Mouse (Mus musculus) forebrain, embryonic 14.5 days (tissue): ENCODE measurements around the gene Gga3. TPM values are rescaled to one million over a fixed set of nuclear protein-coding genes. Genes with fewer than 3 reads are reported as not detected.
A peak's percentile ranks its signal among the peaks of the same experiment; 100 is the strongest.

Experiments
- ATAC-seq: fragments of 200-750 bp; cut with Nextera tagmentation; 2 replicates; pipeline ENCODE4 v1.8.0; 2017; ENCODE audit warnings: mild to moderate bottlenecking, moderate library complexity
- DNase-seq: peaks from one replicate; pipeline ENCODE4 v3.0.0-alpha.2; 2015; ENCODE audit warnings: low spot score
- H3K27ac ChIP-seq: fragments of 300-500 bp; sonication (generic); 2 replicates; pipeline ENCODE4 v1.5.1; 2014; ENCODE audit warnings: low read depth, mild to moderate bottlenecking, control low read depth, low read length, moderate library complexity
- H3K27me3 ChIP-seq: fragments of 300-500 bp; sonication (generic); replicated peaks from 2 replicates; pipeline ENCODE4 v1.6.1; 2014; ENCODE audit warnings: low read length, control low read depth, mixed read lengths; ENCODE audit not compliant: control insufficient read depth, insufficient read depth
- H3K36me3 ChIP-seq: fragments of 300-500 bp; sonication (generic); 2 replicates; pipeline ENCODE4 v1.6.1; 2014; ENCODE audit warnings: low read length, control low read depth; ENCODE audit not compliant: control insufficient read depth, insufficient read depth
- H3K4me1 ChIP-seq: fragments of 300-500 bp; sonication (generic); 2 replicates; pipeline ENCODE4 v1.6.1; 2014; ENCODE audit warnings: antibody characterized with exemption, low read length, control low read depth; ENCODE audit not compliant: control insufficient read depth, insufficient read depth
- H3K4me2 ChIP-seq: fragments of 300-500 bp; sonication (generic); 2 replicates; pipeline ENCODE4 v1.6.1; 2014; ENCODE audit warnings: mild to moderate bottlenecking, control low read depth, low read length
- H3K4me3 ChIP-seq: fragments of 300-500 bp; sonication (generic); 2 replicates; pipeline ENCODE4 v1.5.1; 2014; ENCODE audit warnings: low read depth, low read length, control low read depth
- H3K9ac ChIP-seq: fragments of 300-500 bp; sonication (generic); 2 replicates; pipeline ENCODE4 v1.6.1; 2014; ENCODE audit warnings: mild to moderate bottlenecking, low read length, control low read depth, moderate library complexity
- H3K9me3 ChIP-seq: fragments of 300-500 bp; sonication (generic); replicated peaks from 2 replicates; pipeline ENCODE4 v1.6.1; 2016; ENCODE audit warnings: low read length, control low read depth, mixed read lengths; ENCODE audit not compliant: control insufficient read depth
- WGBS: fragments of 180-500 bp; shearing (Covaris S2); extraction: QIAGEN DNeasy Blood & Tissue Kit; methylation state at CpG from one replicate; pipeline ENCODE4 v1.1.7; 2014; 5-methylcytosine and 5-hydroxymethylcytosine counted together
- polyA plus RNA-seq: library from polyadenylated mRNA; unstranded; fragments of >200 nt; fragmentation: Nextera tagmentation; extraction: Ambion mirVana; gene quantifications from 2 replicates; pipeline ENCODE4 v1.2.1, GENCODE M21; 2014

Gga3 gene
- polyA plus RNA-seq, 1 experiment from 2014 or later, result 18.1 TPM

DNA sequence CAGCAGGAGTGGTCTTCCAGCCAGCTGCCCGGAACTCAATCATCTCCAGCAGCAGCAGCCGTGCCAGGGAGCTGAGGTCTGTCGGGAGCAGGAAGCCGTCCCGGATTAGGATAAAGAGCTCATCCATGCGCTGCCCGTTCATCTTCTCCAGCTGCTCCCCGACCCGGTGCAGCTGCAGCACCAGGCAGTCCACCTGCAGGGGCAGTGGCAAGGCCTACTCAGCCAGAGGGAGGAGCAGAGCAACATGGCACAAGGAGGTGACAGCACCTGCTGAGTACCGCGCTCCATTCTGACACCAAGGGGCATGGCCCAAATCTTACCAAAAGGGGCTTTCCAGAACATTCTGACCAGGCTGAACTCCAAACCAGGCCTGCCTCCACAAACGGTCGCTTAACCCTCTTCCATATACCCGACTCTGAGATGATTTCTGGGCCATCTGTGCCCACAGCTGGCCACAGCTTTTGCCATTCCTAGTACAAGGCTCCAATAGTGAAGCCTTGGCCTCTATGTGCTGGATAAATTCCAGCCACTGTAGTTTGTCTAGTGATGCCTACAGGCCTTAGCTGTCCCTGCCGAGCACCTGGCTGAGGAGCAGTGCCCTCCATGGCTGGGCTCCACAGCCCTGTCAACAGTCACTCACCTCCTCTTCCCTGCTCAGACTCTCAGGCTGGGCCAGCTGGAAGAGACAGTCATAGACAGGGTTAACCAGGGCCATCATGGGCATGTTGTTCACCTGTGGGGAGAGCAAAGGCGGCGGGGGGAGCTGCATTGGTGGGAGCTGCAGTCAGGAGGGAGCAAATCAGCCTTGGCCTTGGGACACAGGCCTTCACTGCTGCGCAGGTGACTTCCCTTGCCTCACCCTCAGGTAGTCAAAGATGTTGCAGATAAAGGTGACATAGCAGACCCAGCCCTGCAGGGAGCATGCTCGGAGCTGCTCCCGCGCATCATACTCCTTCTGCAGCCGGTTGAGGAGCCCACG lies 4.9 kb upstream of the Gga3 start:
- Histone ChIP-seq H3K9ac (no peak overlapping the region), H3K27ac (no peak overlapping the region), H3K27me3 (no peaks in the 10 kb centered on the region), H3K9me3 (no peaks in the 10 kb centered on the region), H3K4me3 (no peak overlapping the region), H3K36me3 (peaks cover 48% of the 10 kb centered on the region), H3K4me2 (no peak overlapping the region), H3K4me1 (peaks cover 10% of the 10 kb centered on the region)
- ATAC-seq, result no peak
- WGBS, result 83% methylated on average over 23 of the region's 23 CpGs
- no peak for DNase-seq

DNA sequence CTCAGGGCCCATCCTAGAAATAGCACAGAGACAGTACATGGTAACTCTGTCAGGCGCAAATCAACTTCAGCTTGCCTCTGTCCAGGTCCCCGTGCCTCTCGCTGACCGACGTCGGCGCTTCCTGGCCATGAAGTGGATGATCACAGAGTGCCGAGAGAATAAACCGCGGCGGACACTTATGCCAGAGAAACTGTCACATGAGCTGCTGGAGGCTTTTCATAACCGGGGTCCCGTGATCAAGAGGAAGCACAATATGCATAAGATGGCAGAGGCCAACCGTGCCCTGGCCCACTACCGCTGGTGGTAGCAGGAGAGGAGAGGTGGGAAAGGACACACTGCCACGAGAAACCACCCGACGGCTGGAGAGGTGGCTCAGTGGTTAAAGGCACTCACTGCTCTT lies 2.9 kb upstream of the Gga3 start:
- WGBS, result 94% methylated on average over 18 of the region's 18 CpGs
- ATAC-seq, result no peak
- H3K36me3 ChIP-seq, result peaks cover 48% of the 10 kb centered on the region

DNA sequence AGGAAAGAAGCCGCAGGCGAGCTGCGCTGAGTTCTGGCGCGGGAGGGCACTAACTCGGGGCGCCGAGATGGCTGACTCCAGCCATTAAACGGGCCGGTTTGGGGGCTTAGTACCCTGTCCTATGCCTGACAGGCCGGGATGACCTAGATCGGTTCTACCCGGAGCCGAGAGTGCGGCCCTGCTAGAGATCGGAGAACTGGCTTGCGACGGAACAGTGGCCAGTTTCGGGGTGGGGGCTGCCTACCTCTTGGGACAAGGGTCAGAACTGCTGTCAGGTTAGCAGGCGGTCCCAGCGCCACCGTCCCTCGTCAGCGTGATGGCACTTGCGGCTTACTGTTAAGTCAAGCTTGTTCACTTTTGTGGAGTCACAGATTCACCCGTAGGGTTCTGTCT lies 449 bp upstream of the Gga3 start:
- Histone ChIP-seq H3K9ac (peak overlapping the region; percentile 97), H3K36me3 (peaks cover 49% of the 10 kb centered on the region), H3K9me3 (no peaks in the 10 kb centered on the region), H3K4me1 (peaks cover 16% of the 10 kb centered on the region), H3K27me3 (no peaks in the 10 kb centered on the region), H3K4me2 (peak overlapping the region; percentile 92), H3K4me3 (peak overlapping the region; percentile 100), H3K27ac (peak overlapping the region; percentile 89)
- ATAC-seq (peak; percentile 49), DNase-seq (no peak)
- WGBS, result under 1% methylated on average over 26 of the region's 26 CpGs

More for the DNA sequence above, 2.9 kb upstream of the Gga3 start:
- Histone ChIP-seq H3K27ac (no peak overlapping the region), H3K4me1 (peaks cover 16% of the 10 kb centered on the region), H3K4me3 (no peak overlapping the region), H3K9me3 (no peaks in the 10 kb centered on the region), H3K4me2 (no peak overlapping the region), H3K9ac (no peak overlapping the region), H3K27me3 (no peaks in the 10 kb centered on the region)
- DNase-seq, result no peak

DNA sequence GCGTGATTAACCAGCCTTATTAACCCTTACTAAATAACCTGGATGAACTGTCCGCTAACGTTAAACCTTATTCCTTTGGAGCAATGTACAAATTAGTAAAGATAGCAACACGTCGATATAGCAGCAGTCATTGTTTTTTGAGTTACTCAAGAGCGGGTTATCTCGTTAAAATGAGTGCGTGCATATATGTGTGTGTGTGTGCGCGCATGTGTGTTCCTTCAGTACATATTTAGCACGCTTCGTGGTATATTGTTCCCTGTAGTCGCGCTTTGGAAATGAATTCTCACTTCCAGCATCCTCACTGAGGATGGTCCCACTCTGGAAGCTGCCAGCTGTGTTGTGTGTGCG lies 749 bp downstream of the Gga3 start:
- no peak for ATAC-seq

DNA sequence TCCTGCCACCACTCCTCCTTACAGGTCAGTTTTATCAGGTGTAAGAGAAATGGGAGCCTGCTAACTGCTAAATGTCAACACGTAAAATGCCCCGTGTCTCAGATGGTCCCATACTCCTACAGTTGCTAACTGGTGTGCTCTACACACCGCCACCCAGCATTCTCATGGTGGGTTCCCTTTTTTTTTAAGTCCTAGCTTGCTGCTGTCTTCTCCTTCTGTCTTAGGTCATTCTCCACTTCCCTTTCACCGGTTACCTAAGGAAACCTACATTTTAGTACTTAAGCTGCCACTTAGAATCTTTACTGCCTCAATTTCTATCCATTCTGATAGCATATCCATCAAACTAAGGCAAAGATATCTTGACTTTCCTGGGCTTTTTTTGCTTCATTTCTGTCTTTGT lies 2.7 kb downstream of the Gga3 start:
- H3K27me3 ChIP-seq, result no peaks in the 10 kb centered on the region
- DNase-seq (no peak), ATAC-seq (no peak)
- no peak overlapping the region for H3K4me3 ChIP-seq
- 96% methylated on average over 4 of the region's 4 CpGs for WGBS
- H3K36me3 ChIP-seq, result peaks cover 41% of the 10 kb centered on the region
- no peak overlapping the region for H3K4me2 ChIP-seq
- no peak overlapping the region for H3K9ac ChIP-seq
- peaks cover 16% of the 10 kb centered on the region for H3K4me1 ChIP-seq
- no peaks in the 10 kb centered on the region for H3K9me3 ChIP-seq
- no peak overlapping the region for H3K27ac ChIP-seq

More for the DNA sequence above, 749 bp downstream of the Gga3 start:
- Histone ChIP-seq H3K27me3 (no peaks in the 10 kb centered on the region), H3K27ac (peak overlapping the region; percentile 89), H3K4me1 (peaks cover 16% of the 10 kb centered on the region), H3K9me3 (no peaks in the 10 kb centered on the region), H3K4me3 (peak overlapping the region; percentile 100), H3K9ac (peak overlapping the region; percentile 97), H3K4me2 (peak overlapping the region; percentile 92), H3K36me3 (peaks cover 45% of the 10 kb centered on the region)
- WGBS, result 10% methylated on average over 15 of the region's 15 CpGs
- DNase-seq, result peak; percentile 8

DNA sequence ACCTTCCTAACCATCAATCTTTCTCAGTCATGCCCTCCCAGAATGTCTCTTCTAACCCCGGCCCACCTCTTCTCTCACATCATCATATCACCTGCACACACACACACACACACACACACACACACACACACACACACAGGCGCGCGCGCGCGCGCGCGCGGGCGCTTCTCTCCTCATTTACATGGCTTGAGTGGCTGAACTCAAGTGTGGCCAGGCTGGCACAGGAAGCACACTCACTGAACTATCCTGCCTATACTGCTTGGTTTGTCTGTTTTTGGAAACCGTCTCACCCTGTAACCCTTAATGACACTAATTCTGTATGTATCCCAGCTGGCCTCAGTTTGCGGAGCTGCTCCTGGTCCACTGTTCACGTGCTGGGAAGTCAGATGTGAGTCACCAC lies 3.1 kb downstream of the Gga3 start:
- ATAC-seq (no peak), DNase-seq (no peak)
- no peaks in the 10 kb centered on the region for H3K27me3 ChIP-seq
- H3K36me3 ChIP-seq, result peaks cover 41% of the 10 kb centered on the region
- peaks cover 16% of the 10 kb centered on the region for H3K4me1 ChIP-seq
- no peak overlapping the region for H3K4me3 ChIP-seq
- no peak overlapping the region for H3K27ac ChIP-seq
- H3K4me2 ChIP-seq, result no peak overlapping the region
- WGBS, result 95% methylated on average over 15 of the region's 15 CpGs
- H3K9ac ChIP-seq, result no peak overlapping the region
- H3K9me3 ChIP-seq, result no peaks in the 10 kb centered on the region

DNA sequence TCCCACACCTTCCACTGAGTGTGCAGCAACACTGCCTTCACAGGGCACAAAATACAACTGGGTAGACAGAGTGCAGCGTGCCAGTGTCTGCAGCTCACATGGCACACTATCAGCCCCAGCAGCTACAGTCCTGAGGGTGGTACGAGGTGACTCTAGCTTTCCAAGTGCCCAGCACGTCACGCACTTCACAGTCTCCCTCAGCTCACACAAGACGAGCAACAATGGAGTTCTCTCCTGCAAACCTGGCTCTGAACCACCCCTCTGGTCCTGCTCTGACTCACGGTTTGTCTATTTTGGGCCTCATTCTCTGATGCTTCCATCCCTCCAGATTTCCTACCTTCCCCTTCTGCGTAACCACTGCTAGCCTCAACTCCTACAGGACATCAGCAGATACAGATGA lies 4.1 kb downstream of the Gga3 start:
- H3K4me3 ChIP-seq, result no peak overlapping the region
- H3K27me3 ChIP-seq, result no peaks in the 10 kb centered on the region
- peaks cover 11% of the 10 kb centered on the region for H3K4me1 ChIP-seq
- no peak for ATAC-seq
- no peak overlapping the region for H3K4me2 ChIP-seq
- DNase-seq, result no peak
- no peak overlapping the region for H3K9ac ChIP-seq
- H3K9me3 ChIP-seq, result no peaks in the 10 kb centered on the region
- 90% methylated on average over 7 of the region's 7 CpGs for WGBS
- no peak overlapping the region for H3K27ac ChIP-seq
- peaks cover 41% of the 10 kb centered on the region for H3K36me3 ChIP-seq

DNA sequence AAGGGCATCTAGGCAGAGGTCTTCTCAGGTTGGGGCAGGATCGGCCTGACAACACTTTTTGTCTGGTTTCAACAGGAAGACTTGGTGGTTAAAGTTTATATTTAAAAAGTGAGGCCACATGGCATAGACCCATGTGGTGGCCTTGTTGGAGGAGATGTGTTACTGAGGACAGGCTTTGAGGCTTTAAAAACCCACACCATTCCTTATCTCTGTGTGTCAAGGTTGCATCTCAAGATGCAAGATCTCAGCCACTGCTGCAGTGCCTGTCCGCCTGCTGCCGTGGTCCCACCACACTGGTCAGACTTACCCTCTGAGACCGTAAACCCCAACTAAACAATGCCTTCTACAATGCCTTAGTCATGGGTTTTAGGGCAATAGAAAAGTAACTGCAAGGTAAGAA lies 5.5 kb downstream of the Gga3 start:
- Histone ChIP-seq H3K27me3 (no peaks in the 10 kb centered on the region), H3K4me1 (peaks cover 9% of the 10 kb centered on the region), H3K4me3 (no peak overlapping the region), H3K27ac (no peak overlapping the region), H3K9me3 (no peaks in the 10 kb centered on the region), H3K36me3 (peaks cover 55% of the 10 kb centered on the region), H3K9ac (no peak overlapping the region), H3K4me2 (no peak overlapping the region)
- DNase-seq (no peak), ATAC-seq (no peak)
- 96% methylated on average over 4 of the region's 4 CpGs for WGBS

DNA sequence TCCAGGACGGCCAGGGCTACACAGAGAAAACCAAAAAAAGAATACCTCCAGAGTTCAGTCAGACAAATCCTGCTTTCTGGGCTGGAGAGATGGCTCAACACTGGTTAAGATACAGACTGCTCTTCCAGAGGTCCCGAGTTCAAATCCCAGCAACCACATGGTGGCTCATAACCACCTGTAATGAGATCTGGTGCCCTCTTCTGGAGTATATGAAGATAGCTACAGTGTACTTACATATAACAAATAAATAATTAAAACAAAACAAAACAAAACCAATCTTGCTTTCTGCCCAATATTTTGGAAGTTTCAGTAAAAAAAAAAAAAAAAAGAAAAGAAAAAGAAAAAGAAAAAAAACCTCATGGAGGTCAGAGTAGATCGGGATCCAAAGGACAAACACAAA lies 8.6 kb downstream of the Gga3 start:
- DNase-seq (no peak), ATAC-seq (no peak)
- H3K27me3 ChIP-seq, result no peaks in the 10 kb centered on the region
- H3K4me1 ChIP-seq, result no peaks in the 10 kb centered on the region
- peaks cover 79% of the 10 kb centered on the region for H3K36me3 ChIP-seq
- H3K4me3 ChIP-seq, result no peak overlapping the region
- H3K4me2 ChIP-seq, result no peak overlapping the region
- 95% methylated on average over 3 of the region's 3 CpGs for WGBS
- no peak overlapping the region for H3K27ac ChIP-seq
- no peaks in the 10 kb centered on the region for H3K9me3 ChIP-seq
- no peak overlapping the region for H3K9ac ChIP-seq
